Comparison of ENCODE assay signal across 26 mouse cellular contexts in the genomic region with DNA sequence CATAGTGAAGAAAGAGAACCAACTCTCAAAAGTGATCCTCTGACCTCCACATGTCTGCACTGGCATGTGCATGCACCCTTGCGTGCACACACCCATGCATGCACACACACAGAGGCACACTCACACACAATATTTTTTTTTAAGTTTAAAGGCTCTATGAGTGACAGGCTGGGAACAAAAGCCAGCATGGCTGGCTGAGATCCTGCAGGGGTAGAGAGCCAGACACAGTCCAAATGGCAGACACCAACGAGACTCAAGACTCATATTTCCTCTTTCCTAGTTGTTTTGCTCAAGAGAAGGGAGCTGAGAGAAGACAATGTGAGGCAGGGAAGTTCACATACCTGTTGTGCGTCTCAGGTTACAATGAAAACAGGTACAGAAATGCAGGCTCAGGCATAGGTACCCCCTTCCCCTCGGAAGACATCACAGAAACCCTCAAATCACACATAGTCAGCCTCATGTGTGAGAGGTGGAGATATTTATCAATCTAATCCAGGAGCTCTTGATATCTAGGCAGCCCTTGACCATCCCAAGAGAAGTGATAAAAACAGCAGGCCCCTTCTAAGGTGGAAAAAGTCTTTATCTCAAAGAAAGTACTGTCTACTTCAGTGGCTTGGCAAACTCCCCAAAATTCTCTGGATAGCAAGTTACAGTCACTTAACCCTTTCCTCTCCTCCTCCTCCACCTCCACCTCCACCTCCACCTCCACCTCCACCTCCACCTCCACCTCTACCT.
DNase-seq lines count a peak whose midpoint lies in the region; ATAC-seq and TF ChIP-seq lines count a peak whose summit lies in the region.
"Had no signal": no experiment of that assay in that cellular context is flagged by ENCODE, and none has a peak within 500 bp of the region (broad histone marks: within the 10 kb centered on the region; RNA-seq: fewer than 3 reads in every experiment).

No protein-coding gene starts in this region.

- no peak for TF ChIP-seq POLR2A in olfactory bulb, adult 2 months (IDR thresholded peaks at IDR 0.05; ENCODE audit: insufficient read depth, low read depth, low read length)

- H3K4me2 ChIP-seq in intestine, embryonic 15.5 days (replicated peaks): no peak overlapping the region
- no peak overlapping the region for H3K4me2 ChIP-seq in midbrain, embryonic 16.5 days (ENCODE audit: low read length)
- H3K4me2 ChIP-seq: forebrain, embryonic 15.5 days; heart, embryonic 15.5 days; hindbrain, embryonic 13.5 days; limb, embryonic 12.5 days; midbrain, embryonic 12.5 days; neural tube, embryonic 13.5 days had no signal

- H3K4me3 ChIP-seq in gastrocnemius, adult 2 months: no peak overlapping the region
- H3K4me3 ChIP-seq in left cerebral cortex, adult 2 months: no peak overlapping the region
- no peak overlapping the region for H3K4me3 ChIP-seq in olfactory bulb, adult 2 months (ENCODE audit: insufficient read depth, low read depth, low read length)
- no peak overlapping the region for H3K4me3 ChIP-seq in intestine, embryonic 15.5 days (replicated peaks)
- no peak overlapping the region for H3K4me3 ChIP-seq in midbrain, embryonic 16.5 days (ENCODE audit: low read depth, low read length)
- H3K4me3 ChIP-seq: forebrain, embryonic 10.5 days; forebrain, embryonic 15.5 days; heart, embryonic 15.5 days; hindbrain, embryonic 13.5 days; limb, embryonic 12.5 days; megakaryocyte, embryonic 14.5 days; midbrain, embryonic 12.5 days; neural tube, embryonic 13.5 days had no signal

- H3K27ac ChIP-seq in gastrocnemius, adult 2 months: peak overlapping the region; percentile 55
- H3K27ac ChIP-seq in left cerebral cortex, adult 2 months: peak overlapping the region; percentile 38; the same call in 1 of the 2 replicates
- peak overlapping the region; percentile 47 for H3K27ac ChIP-seq in olfactory bulb, adult 2 months (ENCODE audit: insufficient read depth, low read depth, low read length)
- no peak overlapping the region for H3K27ac ChIP-seq in intestine, embryonic 15.5 days
- no peak overlapping the region for H3K27ac ChIP-seq in midbrain, embryonic 16.5 days (ENCODE audit: low read length)
- H3K27ac ChIP-seq: forebrain, embryonic 10.5 days; forebrain, embryonic 15.5 days; heart, embryonic 15.5 days; hindbrain, embryonic 13.5 days; limb, embryonic 12.5 days; neural tube, embryonic 13.5 days had no signal

- TF ChIP-seq CTCF in gastrocnemius, adult 2 months (IDR thresholded peaks at IDR 0.05): no peak
- TF ChIP-seq CTCF in left cerebral cortex, adult 2 months (IDR thresholded peaks at IDR 0.05): no peak
- no peak for TF ChIP-seq CTCF in olfactory bulb, adult 2 months (IDR thresholded peaks at IDR 0.05; ENCODE audit: insufficient read depth, low read depth, low read length)

- no peak for DNase-seq in gastrocnemius, adult 2 months
- DNase-seq in gastrocnemius, postnatal 4 days (ENCODE audit: low spot score in 2 of 2): no peak
- no peak for DNase-seq in left cerebral cortex, adult 2 months (ENCODE audit: extremely low spot score in 1 of 2, low spot score in 2 of 2)
- DNase-seq in left cerebral cortex, adult 9 months (ENCODE audit: low spot score in 2 of 2): no peak
- peak; percentile 57 for DNase-seq in adipocyte (ENCODE audit: low spot score)
- DNase-seq: adrenal gland, postnatal 14 days; cerebellum, adult 11-12 months; cerebellum, adult 9-11 months; kidney, adult 2 months; kidney, postnatal 36 days; layer of hippocampus, postnatal 36 days; lung, postnatal 14 days; thymus, postnatal 14 days had no signal

- 84% methylated on average over 4 of the region's 4 CpGs for WGBS in olfactory bulb, adult 2 months
- 73% methylated on average over 4 of the region's 4 CpGs for WGBS in intestine, embryonic 15.5 days
- WGBS in midbrain, embryonic 16.5 days: 73% methylated on average over 4 of the region's 4 CpGs

- H3K27me3 ChIP-seq in intestine, embryonic 15.5 days (replicated peaks): no peaks in the 10 kb centered on the region
- no peaks in the 10 kb centered on the region for H3K27me3 ChIP-seq in midbrain, embryonic 16.5 days (ENCODE audit: control insufficient read depth, insufficient read depth, low read depth, low read length)
- H3K27me3 ChIP-seq: forebrain, embryonic 15.5 days; heart, embryonic 15.5 days; hindbrain, embryonic 13.5 days; neural tube, embryonic 13.5 days; Patski had no signal

- no peaks in the 10 kb centered on the region for H3K36me3 ChIP-seq in intestine, embryonic 15.5 days
- H3K36me3 ChIP-seq in midbrain, embryonic 16.5 days (ENCODE audit: control insufficient read depth, insufficient read depth, low read length): no peaks in the 10 kb centered on the region
- H3K36me3 ChIP-seq: forebrain, embryonic 10.5 days; forebrain, embryonic 15.5 days; G1E; heart, embryonic 15.5 days; hindbrain, embryonic 13.5 days; limb, embryonic 12.5 days; midbrain, embryonic 12.5 days; neural tube, embryonic 13.5 days had no signal

- intact Hi-C loops in gastrocnemius, adult 2 months (cut with DNase I): no loop called here
- intact Hi-C loops in left cerebral cortex, adult 2 months (cut with DNase I): no loop called here

- H3K4me1 ChIP-seq in olfactory bulb, adult 2 months (ENCODE audit: control insufficient read depth, insufficient read depth, low read length): no peaks in the 10 kb centered on the region
- peaks cover 5% of the 10 kb centered on the region for H3K4me1 ChIP-seq in intestine, embryonic 15.5 days (replicated peaks)
- H3K4me1 ChIP-seq in midbrain, embryonic 16.5 days (ENCODE audit: control insufficient read depth, insufficient read depth, low read length): peaks cover 11% of the 10 kb centered on the region

- ATAC-seq in intestine, embryonic 15.5 days: no peak
- ATAC-seq in midbrain, embryonic 16.5 days: no peak
- ATAC-seq: forebrain, embryonic 15.5 days; Patski had no signal

- H3K9me3 ChIP-seq in intestine, embryonic 15.5 days: no peaks in the 10 kb centered on the region
- no peaks in the 10 kb centered on the region for H3K9me3 ChIP-seq in midbrain, embryonic 16.5 days (replicated peaks; ENCODE audit: control insufficient read depth, low read length, poor library complexity, severe bottlenecking)
- H3K9me3 ChIP-seq: forebrain, embryonic 10.5 days; forebrain, embryonic 15.5 days; G1E; heart, embryonic 15.5 days; hindbrain, embryonic 13.5 days; limb, embryonic 12.5 days; megakaryocyte, embryonic 14.5 days; midbrain, embryonic 12.5 days; neural tube, embryonic 13.5 days had no signal

- H3K9ac ChIP-seq in intestine, embryonic 15.5 days: no peak overlapping the region
- no peak overlapping the region for H3K9ac ChIP-seq in midbrain, embryonic 16.5 days (ENCODE audit: low read depth, low read length)
- H3K9ac ChIP-seq: forebrain, embryonic 15.5 days; heart, embryonic 15.5 days; hindbrain, embryonic 13.5 days; limb, embryonic 12.5 days; midbrain, embryonic 12.5 days; neural tube, embryonic 13.5 days had no signal

Comparison
In these comparisons a context has a peak if more than half of its experiments do, and no peak if none do; other contexts are left out.
1. H3K27ac ChIP-seq: peak in gastrocnemius, adult 2 months (single experiment), left cerebral cortex, adult 2 months (single experiment) and olfactory bulb, adult 2 months (single experiment); none in intestine, embryonic 15.5 days (single experiment) and midbrain, embryonic 16.5 days (single experiment).